Mouse (Mus musculus): ENCODE results near the gene Ly6g6d. TPM values are rescaled to one million over a fixed set of nuclear protein-coding genes. Genes with fewer than 3 reads are reported as not detected.

The Ly6g6d gene
- polyA plus RNA-seq, 1 experiment from 2014 or later, result 0.43 TPM

- Histone ChIP-seq H3K36me3 (ENCODE audit: inconsistent target) (no peaks in the 10 kb centered on the region), H3K79me2 (ENCODE audit: inconsistent target) (no peaks in the 10 kb centered on the region), H3K4me3 (ENCODE audit: inconsistent target) (no peak overlapping the region), H3K27ac (0 out of 2 replicates have a peak overlapping the region, but pooled peaks have one; percentile 7)
- 95% methylated on average over 5 of the region's 5 CpGs for WGBS (ENCODE audit: missing documents)
Measured at GRCm38 (mm10) chr17:35023221-35023620, 54.6 kb downstream of the Ly6g6d start.

GRCm38 (mm10) chr17:35022541-35023060 is 55.3 kb downstream of the Ly6g6d start:
- no peak overlapping the region for H3K27ac ChIP-seq
- H3K36me3 ChIP-seq (ENCODE audit: inconsistent target), result no peaks in the 10 kb centered on the region
- WGBS (ENCODE audit: missing documents), result 97% methylated on average over 8 of the region's 8 CpGs
- H3K79me2 ChIP-seq (ENCODE audit: inconsistent target), result no peaks in the 10 kb centered on the region
- H3K4me3 ChIP-seq (ENCODE audit: inconsistent target), result no peak overlapping the region

- no peaks in the 10 kb centered on the region for H3K79me2 ChIP-seq (ENCODE audit: inconsistent target)
- H3K27ac ChIP-seq, result no peak overlapping the region
- 66% methylated on average over 6 of the region's 6 CpGs for WGBS (ENCODE audit: missing documents)
- no peak overlapping the region for H3K4me3 ChIP-seq (ENCODE audit: inconsistent target)
- H3K36me3 ChIP-seq (ENCODE audit: inconsistent target), result no peaks in the 10 kb centered on the region
Measured at GRCm38 (mm10) chr17:35021842-35022477, 55.9 kb downstream of the Ly6g6d start.

Other genes with a start within 250 kb of the Ly6g6d start
- gene Stk19, start 241.1 kb downstream of the Ly6g6d start, polyA plus RNA-seq (2018), result 23.5 to 36.5 TPM (median 28.1 TPM) in 3 replicates
- 13.6 to 19.8 TPM (median 15.8 TPM) in 3 replicates for gene Dxo, start 241.0 kb downstream of the Ly6g6d start, polyA plus RNA-seq (2018)
- gene Skiv2l, start 227.9 kb downstream of the Ly6g6d start, polyA plus RNA-seq (2018), result 16.7 to 36.7 TPM (median 23.6 TPM) in 3 replicates
- gene Nelfe, start 227.7 kb downstream of the Ly6g6d start, polyA plus RNA-seq (2018), result 46.9 to 59.7 TPM (median 52.1 TPM) in 3 replicates
- 2.6 to 6.4 TPM (median 4.7 TPM) in 3 replicates for gene Cfb, start 215.5 kb downstream of the Ly6g6d start, polyA plus RNA-seq (2018)
- gene Zbtb12, start 198.6 kb downstream of the Ly6g6d start, polyA plus RNA-seq (2018), result 5.4 to 6.2 TPM (median 5.5 TPM) in 3 replicates
- not detected in 3 replicates for gene Gm20547, start 196.0 kb downstream of the Ly6g6d start, polyA plus RNA-seq (2018)
- gene C2, start 179.8 kb downstream of the Ly6g6d start, polyA plus RNA-seq (2018), result 0.63 to 0.95 TPM (median 0.86 TPM) in 3 replicates
- gene Ehmt2, start 179.6 kb downstream of the Ly6g6d start, polyA plus RNA-seq (2018), result 59.6 to 100 TPM (median 69.3 TPM) in 3 replicates
- not detected in 3 replicates for gene Slc44a4, start 163.6 kb downstream of the Ly6g6d start, polyA plus RNA-seq (2018)
- 80.3 to 98.8 TPM (median 81.2 TPM) in 3 replicates for gene Neu1, start 146.8 kb downstream of the Ly6g6d start, polyA plus RNA-seq (2018)
- gene Hspa1b, start 118.8 kb downstream of the Ly6g6d start, polyA plus RNA-seq (2018), result 0.57 to 1.2 TPM (median 0.69 TPM) in 3 replicates
- not detected in 3 replicates for gene Gm20481, start 108.2 kb downstream of the Ly6g6d start, polyA plus RNA-seq (2018)
- gene Hspa1a, start 105.9 kb downstream of the Ly6g6d start, polyA plus RNA-seq (2018), result 1.2 to 1.9 TPM (median 1.8 TPM) in 3 replicates
- 0.47 to 1.7 TPM (median 0.96 TPM) in 3 replicates for gene Hspa1l, start 105.4 kb downstream of the Ly6g6d start, polyA plus RNA-seq (2018)
- 16.5 to 52.8 TPM (median 51.4 TPM) in 3 replicates for gene Lsm2, start 96.2 kb downstream of the Ly6g6d start, polyA plus RNA-seq (2018)
- gene Vars, start 77.1 kb downstream of the Ly6g6d start, polyA plus RNA-seq (2018), result 7.7 to 37.5 TPM (median 19.2 TPM) in 3 replicates
- gene Vwa7, start 61.5 kb downstream of the Ly6g6d start, polyA plus RNA-seq (2018), result 0.06 to 0.32 TPM (median 0.07 TPM) in 3 replicates
- gene Sapcd1, start 50.0 kb downstream of the Ly6g6d start, polyA plus RNA-seq (2018), result not detected in 3 replicates
- gene Msh5, start 31.3 kb downstream of the Ly6g6d start, polyA plus RNA-seq (2018), result 0.48 to 0.51 TPM (median 0.50 TPM) in 3 replicates
- 359 to 667 TPM (median 372 TPM) in 3 replicates for gene Clic1, start 28.1 kb downstream of the Ly6g6d start, polyA plus RNA-seq (2018)
- gene Ddah2, start 19.0 kb downstream of the Ly6g6d start, polyA plus RNA-seq (2018), result 3.3 to 9.6 TPM (median 4.8 TPM) in 3 replicates
- gene Ly6g6c, start 12.7 kb downstream of the Ly6g6d start, polyA plus RNA-seq (2018), result not detected in 3 replicates
- gene Mpig6b, start 11.9 kb downstream of the Ly6g6d start, polyA plus RNA-seq (2018), result 0.17 TPM in 1 of 3 replicates, not detected in the others
- gene Ly6g6e, start 1.2 kb downstream of the Ly6g6d start, polyA plus RNA-seq (2018), result not detected in 3 replicates
- gene Ly6g6f, start 7.5 kb upstream of the Ly6g6d start, polyA plus RNA-seq (2018), result not detected in 3 replicates
- gene Abhd16a, start 11.2 kb upstream of the Ly6g6d start, polyA plus RNA-seq (2018), result 33.9 to 63.2 TPM (median 53.2 TPM) in 3 replicates
- gene Ly6g5c, start 30.2 kb upstream of the Ly6g6d start, polyA plus RNA-seq (2018), result not detected in 3 replicates
- gene Ly6g5b, start 37.4 kb upstream of the Ly6g6d start, polyA plus RNA-seq (2018), result 0.36 to 0.46 TPM in 2 of 3 replicates, not detected in the other
- gene Gpank1, start 43.4 kb upstream of the Ly6g6d start, polyA plus RNA-seq (2018), result 11.4 to 18.0 TPM (median 13.2 TPM) in 3 replicates
- 129 to 166 TPM (median 149 TPM) in 3 replicates for gene Csnk2b, start 44.0 kb upstream of the Ly6g6d start, polyA plus RNA-seq (2018)
- gene D17H6S53E, start 48.3 kb upstream of the Ly6g6d start, polyA plus RNA-seq (2018), result 11.5 to 23.5 TPM (median 22.0 TPM) in 3 replicates
- gene Apom, start 54.0 kb upstream of the Ly6g6d start, polyA plus RNA-seq (2018), result not detected in 3 replicates
- gene Bag6, start 57.1 kb upstream of the Ly6g6d start, polyA plus RNA-seq (2018), result 103 to 118 TPM (median 104 TPM) in 3 replicates
- gene Prrc2a, start 86.8 kb upstream of the Ly6g6d start, polyA plus RNA-seq (2018), result 91.3 to 139 TPM (median 124 TPM) in 3 replicates
- 231 to 253 TPM (median 243 TPM) in 3 replicates for gene Aif1, start 98.0 kb upstream of the Ly6g6d start, polyA plus RNA-seq (2018)
- gene Lst1, start 110.4 kb upstream of the Ly6g6d start, polyA plus RNA-seq (2018), result 322 to 615 TPM (median 449 TPM) in 3 replicates
- gene Ltb, start 116.4 kb upstream of the Ly6g6d start, polyA plus RNA-seq (2018), result 0.33 to 0.50 TPM (median 0.48 TPM) in 3 replicates
- gene Tnf, start 123.9 kb upstream of the Ly6g6d start, polyA plus RNA-seq (2018), result 20.0 to 57.4 TPM (median 38.0 TPM) in 3 replicates
- not detected in 3 replicates for gene Lta, start 127.3 kb upstream of the Ly6g6d start, polyA plus RNA-seq (2018)
- gene Gm16181, start 142.8 kb upstream of the Ly6g6d start, polyA plus RNA-seq (2018), result not detected in 3 replicates
- 5.0 to 12.5 TPM (median 6.9 TPM) in 3 replicates for gene Atp6v1g2, start 155.6 kb upstream of the Ly6g6d start, polyA plus RNA-seq (2018)
- 8.3 to 16.7 TPM (median 14.8 TPM) in 3 replicates for gene Nfkbil1, start 157.7 kb upstream of the Ly6g6d start, polyA plus RNA-seq (2018)
- 113 to 158 TPM (median 122 TPM) in 3 replicates for gene Ddx39b, start 163.7 kb upstream of the Ly6g6d start, polyA plus RNA-seq (2018)
- gene H2-D1, start 184.7 kb upstream of the Ly6g6d start, polyA plus RNA-seq (2018), result 2,972 to 5,352 TPM (median 3,334 TPM) in 3 replicates
- gene H2-Q1, start 242.3 kb upstream of the Ly6g6d start, polyA plus RNA-seq (2018), result not detected in 3 replicates